Mouse (Mus musculus) spleen, adult 12 weeks (tissue): ENCODE measurements around the gene Cdc6.
"Not testable (repeated sequence)": the region's sequence is repeated elsewhere in the genome, so short reads cannot be mapped to it uniquely, and the experiment has no call there.

Source experiments
- DNase-seq: peaks from one replicate; pipeline ENCODE4 v3.0.0; 2022; ENCODE audit warnings: low spot score

The Cdc6 gene

DNA sequence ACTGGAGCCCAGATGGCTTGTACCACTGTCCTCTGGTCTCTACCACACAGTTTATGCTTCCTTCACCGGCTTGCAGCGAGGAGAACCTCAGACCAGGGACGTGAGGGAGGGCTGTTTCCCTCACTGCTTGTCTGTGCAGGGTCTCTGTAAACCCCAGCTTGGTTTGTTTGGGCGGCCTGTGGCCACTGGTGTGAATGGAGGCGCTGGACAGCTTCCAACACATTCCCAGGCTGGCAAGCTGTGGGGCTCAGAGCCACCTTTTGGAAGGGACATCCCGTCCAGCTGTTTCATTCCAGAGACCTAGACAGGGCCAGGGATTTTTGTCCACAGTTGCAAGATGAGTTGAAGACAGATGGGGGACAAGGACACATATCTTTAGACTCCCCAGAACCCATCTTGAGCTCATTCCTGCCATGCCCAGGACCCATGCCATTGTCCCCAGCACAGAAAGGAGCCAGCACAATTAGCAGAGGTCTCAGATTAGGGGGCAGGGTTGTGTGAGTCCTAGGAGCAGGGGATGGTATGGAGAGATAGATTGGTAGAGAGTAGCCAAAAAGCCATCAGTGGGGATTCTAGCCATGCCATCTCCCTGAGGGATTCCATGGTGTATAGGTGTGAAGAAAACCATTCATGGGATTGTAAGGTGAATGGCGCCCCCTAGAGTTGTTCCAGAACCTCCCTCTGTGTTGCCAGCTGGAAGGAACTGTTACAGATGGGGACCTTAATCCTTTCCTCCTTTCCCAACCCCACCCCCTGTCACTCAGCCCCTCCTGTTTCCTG lies 24.1 kb downstream of the Cdc6 start:
- DNase-seq: no peak

DNA sequence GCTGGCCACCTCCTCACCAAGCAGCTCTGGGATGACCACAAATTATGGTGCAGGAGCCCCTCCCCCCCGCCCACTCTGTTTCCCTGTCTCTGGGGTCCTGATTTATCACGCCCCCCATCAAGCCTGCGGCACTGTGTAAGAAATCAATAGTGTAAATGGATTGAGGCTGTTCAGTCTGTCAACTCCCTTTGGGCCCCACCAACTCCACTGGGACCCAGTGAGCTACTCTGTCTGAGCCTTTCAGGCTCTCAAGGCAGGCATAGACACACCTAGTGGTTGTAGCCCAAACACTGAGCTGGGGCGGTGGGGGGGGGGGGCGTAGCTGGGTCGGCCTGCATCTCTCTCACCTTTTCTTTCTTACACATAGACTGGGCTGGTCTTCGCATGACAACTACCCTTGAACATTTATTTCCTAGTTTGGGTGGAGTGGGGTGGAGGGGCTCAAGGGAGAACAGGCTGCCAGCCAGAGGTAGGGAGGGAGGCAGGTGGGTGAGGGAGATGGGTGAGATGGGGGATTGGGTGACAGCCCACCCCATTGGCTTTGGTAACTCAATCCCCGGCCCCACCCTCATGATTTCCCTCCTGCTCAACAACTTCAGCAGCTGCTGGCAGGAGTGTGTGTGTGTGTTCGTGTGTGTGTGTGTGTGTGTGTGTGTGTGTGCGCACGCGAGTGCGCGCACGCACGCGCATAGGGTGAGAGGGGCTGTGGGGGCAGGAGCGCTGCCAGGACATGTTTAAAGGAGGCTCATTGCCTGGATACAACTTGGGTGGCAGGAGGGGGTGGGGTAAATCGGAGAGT lies 24.9 kb downstream of the Cdc6 start:
- no peak for DNase-seq

DNA sequence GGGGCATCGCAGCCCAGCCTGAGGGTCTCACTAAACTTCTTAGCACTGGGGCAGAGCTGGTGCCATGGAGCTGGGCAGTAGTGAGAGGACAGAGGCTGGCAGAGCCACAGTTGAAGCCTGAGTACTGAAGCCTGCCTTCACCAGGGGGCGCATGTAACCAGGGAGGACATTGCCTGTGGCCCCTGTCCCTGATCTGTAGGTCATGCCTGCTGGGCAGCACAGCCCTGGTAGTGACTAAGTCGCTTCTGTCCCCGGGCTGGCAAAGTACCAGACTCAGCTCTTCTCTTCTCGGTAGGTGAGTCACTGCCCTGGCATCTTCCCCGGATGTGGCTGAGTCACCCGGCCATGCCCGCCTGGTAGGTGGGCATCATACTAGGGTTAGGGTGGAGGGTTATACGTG lies 25.6 kb downstream of the Cdc6 start:
- DNase-seq: no peak

DNA sequence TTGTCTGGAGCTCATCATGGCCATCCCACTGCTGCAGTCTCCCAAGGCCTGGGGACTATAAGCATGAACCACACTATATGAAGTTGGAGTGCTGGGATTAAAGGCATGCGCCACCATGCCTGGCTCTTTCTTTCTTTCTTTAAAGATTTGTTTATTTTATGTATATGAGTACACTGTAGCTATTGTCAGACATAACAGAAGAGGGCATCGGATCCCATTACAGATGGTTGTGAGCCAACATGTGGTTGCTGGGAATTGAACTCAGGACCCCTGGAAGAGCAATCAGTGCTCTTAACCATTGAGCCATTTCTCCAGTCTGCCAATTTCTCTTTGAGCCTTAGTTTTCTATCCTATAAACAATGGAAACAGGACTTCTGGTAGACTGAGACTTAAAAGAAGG lies 26.2 kb downstream of the Cdc6 start:
- DNase-seq: not testable (repeated sequence)

DNA sequence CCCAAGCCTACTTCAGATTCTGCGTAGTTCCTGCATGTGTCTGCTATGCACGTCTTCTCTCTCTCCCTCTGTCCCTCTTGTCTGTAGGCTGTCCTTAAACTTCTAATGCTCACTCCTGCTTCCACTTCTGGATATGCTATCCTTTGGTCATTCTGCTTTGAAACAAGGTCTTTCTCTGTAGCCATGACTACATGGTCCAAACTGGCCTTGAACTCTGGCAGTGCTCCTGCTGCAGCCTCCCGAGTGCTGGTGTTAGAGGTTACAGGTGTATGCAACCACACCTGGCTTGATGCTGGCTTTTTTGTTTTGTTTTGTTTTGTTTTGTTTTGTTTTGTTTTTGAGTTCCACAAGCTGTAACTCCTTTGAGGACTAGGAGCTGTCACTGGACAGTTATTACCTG lies 26.8 kb downstream of the Cdc6 start:
- DNase-seq: no peak

DNA sequence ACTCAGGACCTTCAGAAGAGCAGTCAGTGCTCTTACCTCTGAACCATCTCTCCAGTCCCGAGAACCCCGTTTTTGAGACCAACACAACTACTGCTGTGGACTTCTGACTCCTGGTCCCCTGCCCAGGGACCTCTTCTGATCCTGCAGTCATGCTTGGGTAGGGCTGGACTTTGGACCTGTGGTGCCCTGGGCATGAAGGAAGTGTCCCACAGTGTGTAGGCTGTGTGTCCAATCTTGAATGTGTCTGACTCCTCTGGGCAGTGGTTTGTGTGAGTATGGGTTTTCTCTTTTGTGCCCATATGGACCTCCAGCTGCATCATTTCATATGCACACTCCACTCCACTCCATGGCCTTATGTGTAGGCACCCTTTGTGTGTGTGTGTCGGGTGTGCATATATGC lies 27.5 kb downstream of the Cdc6 start:
- no peak for DNase-seq

DNA sequence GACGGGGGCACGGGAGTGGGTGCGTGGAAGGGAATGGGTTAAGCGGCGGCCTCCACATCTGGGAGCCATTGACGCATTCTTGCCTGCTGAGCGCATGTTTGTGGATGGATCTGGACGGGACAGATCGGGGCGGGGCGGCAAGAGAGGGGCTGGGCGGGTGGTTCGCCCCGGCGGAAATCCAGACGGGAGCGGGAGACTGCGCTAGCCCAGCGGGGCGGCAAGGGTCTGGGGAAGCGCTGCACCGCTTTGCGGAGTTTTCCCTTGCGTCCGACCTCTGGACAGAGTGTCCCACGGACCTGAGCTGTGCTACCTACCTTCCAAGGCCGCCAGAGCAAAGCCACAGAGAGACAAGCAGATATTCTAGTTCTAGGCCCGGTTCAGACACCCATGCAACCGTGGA lies 28.6 kb downstream of the Cdc6 start:
- no peak for DNase-seq

DNA sequence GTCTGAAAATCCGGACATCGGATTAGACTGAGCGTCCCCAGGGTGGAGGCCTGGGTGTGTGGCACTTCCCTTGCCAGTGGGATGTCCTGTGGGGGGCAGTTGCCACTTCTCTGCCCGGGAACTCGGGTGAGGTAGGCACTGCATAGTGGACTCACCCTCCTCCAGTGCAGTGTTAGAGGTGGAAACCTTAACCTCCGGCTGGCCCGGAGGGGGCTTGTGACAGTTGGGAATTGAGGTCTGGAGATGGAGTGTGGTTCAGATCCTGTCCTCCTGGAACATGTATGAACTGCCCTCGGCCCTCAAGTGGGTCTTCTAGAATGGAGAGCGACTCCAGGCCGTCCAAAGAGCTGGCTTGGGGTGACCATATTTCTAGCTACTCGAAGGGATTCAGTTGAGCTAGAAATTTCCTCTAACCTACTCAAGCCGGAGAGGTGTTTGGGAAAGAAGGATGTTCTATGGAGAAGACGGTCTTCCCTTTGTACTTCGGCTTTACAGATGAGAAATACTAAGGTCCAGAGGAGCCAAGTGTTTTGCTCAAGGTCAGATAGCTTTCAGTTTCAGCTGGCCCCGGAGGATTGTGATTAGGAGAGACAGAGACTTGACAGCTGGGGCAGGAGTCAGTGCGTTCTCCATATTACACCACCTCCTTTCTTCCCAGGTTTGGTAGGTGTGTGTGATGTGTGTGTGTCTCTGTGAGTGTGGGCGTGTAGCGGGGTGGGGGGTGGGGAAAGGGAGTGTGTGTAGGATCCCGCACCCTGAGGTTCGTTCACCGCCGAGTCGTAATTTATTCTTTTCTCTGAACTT lies 29.2 kb downstream of the Cdc6 start:
- DNase-seq: no peak

DNA sequence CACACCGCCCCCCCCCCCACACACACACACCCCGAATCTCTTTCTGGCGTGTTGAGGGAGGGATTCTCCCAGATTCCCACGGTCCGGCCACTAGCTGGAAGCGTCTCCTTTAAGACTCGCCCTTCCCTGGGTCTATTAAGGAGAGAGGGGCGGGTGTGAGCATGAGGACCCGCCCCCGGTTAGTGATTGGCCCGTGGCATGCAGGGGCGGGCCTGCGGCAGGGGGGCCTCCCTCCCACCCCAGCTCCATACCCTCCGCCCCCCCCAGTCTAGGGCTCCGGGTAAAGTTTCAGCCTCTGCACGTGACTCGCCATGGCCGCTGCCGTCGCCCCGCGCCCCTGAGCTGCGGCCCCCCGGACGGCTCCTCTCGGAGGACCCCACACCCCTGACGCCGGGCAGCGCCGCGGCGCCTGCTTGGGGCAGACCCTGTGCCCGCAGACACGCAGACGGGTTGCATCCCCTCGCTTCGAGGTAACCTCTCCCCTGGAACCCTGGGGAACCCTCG lies 29.9 kb downstream of the Cdc6 start:
- peak; percentile 59 for DNase-seq

DNA sequence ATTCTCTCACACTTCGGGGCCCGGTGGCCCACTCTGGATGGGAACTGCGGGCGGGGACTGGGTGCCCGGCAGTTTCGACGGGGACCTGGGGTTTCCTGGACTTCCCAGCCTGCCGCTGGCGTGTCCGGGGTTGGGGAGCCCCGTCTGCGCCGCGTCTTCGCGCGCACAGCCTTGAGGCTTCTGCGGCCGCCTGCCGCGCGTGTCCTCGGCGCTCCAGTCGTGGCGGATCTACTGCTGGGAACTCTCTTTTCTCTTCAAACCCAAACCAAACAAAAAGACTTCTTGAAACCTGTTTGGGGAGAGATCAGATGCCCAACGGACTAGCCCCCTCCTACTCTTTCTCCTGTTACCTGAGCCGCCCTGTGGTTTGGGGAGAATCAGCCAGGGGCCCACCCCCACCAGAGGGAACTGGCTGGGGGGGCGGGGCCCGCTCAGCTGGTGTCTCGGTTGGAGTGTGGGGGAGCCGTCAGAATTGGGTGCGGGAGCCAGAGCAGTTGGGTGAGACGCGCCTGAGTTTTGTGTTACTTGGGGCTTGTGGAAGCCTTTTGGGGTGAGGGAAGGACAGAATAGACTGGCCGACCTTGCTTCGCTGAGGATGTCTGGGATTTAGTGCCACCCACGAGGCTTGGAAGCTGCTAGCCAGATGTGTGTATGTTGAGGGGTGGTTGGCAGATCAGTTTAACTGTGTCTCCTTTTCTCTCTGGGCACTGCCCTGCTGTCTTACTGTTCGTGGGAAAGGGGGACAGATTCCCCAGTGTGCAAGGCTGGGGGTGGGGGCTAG lies 30.5 kb downstream of the Cdc6 start:
- DNase-seq: no peak

DNA sequence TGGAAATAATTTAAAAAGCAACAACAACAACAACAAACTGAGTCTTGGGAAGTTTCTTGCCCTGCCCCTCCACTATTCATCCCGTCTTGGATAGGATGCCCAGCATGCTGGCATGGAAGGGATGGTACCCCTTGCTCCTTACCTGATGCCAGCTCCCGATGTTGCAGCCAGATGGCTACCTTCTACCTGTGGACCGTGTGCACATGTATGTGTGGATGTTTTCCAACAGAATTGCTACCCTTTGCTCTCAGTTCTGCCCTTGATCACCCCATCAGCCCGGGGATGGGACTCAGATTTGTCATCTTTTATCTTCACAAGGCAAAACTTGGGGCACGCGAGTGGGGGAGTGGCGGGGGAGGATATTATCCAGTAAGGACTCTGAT lies 31.1 kb downstream of the Cdc6 start:
- DNase-seq: no peak

DNA sequence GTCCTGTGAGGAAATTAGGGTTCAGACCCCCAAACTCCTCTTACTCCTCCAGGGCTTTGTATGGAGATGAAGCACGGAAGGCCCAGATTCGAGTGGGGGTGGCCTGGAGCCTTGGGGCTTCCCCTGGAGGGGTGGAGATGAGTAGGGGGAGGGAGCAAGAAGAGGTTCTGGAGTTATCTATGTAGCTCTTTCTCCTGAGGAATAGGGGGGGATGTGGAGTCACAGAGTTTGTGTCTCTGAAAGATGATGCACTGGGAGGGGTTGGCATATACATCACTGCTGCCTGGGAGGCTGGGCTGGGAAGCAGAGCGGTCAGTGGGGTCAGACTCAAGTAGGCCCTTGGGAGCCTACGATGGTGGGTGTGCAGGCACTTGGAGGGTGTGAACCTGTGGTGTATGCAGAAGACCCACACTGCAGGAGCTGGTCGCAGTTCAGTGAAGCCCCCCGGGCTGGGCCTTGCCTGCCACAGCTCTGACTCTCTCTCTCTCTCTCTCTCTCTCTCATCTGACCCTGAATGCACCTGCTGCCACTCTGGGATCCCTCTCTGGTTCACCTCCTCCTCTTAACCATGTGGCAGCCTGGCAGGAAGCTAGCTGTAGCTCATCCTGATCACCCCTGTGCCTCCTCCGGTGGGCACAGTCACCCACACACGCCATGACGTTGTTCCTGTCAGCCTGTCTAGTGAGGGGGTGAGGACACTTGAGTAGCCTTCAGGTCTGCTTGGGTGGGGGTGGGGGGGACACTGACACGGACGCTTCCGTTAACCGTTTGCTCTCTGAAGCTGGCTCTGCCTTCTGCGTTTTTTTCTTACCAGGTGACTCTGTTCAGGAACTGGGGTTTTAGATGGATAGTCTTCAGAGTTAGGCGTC lies 31.7 kb downstream of the Cdc6 start:
- no peak for DNase-seq

DNA sequence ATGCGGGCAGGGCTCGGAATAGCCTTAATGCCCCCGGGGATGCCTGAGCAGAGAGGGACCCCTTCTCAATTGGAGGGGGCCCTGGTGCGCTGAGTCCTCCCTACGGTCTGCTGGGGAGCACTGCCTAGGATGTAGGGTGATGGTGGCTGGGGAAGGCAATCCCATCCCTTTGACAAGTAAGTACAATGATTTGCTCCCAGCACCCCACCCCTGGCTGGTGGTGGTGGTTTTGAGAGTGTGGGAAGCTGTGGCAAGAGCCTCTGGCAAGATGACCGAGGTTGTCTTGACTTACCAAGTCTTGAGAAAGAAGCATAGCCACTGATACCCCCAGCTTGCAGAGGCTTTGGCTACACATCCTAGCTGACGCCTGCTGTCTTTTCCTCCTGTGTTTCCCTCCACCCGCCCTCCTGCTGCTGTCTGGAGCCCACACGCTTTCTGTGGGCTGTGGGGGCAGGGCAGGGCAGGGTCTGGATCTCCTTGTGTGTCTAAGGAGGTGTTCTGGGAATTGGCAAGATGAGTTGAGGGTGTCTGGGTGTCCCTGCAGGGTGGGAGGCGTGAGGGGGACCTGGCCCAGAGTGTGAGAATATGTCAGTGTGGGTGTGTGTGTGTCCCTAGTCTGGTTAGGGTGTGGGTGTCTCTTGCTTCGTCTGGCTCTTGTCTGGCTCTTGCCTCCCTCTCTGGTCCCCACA lies 32.5 kb downstream of the Cdc6 start:
- no peak for DNase-seq

DNA sequence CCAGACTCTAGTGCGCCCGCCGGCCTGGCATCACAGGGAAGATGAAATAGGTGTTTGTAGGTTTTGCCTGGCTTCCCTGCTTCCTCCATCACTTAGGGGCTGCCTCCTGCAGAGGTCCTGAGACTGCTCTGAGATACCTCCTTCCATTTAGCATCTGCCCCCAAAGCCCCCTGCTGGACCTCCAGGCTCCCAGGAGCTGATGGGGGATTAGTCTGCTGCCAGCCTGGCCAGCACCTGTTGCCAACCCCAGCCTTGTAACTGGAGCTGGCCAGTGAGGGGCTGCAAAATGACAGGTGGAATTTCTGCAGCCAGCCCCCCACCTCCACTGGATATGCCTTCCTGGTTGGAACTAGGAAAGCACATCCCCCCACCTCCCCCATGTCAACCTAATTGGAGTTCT lies 33.2 kb downstream of the Cdc6 start:
- DNase-seq: no peak

DNA sequence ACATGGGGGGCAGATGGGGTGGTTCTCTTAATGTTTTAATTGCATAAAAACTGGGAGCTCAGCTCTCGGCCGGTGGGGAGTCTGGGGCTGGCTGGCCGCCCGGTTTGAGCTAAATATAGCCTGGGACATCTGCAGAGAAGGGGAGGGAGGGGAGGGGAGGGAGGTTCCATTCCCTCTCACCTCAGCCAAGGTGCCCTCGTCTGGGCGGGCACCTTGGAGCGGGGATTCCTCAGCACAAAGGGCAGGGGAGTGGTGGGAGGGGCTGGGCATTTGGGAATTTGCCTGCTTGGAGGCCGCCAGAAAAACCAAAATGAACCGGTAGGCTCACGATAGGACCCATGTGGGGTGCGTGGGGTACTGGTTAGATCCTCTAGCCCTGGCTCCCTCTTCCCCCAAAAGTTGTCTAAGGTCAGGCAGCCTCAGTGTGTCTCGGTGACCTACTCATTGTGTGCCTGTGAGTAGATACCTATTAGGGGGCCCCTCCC lies 33.8 kb downstream of the Cdc6 start:
- DNase-seq: no peak

DNA sequence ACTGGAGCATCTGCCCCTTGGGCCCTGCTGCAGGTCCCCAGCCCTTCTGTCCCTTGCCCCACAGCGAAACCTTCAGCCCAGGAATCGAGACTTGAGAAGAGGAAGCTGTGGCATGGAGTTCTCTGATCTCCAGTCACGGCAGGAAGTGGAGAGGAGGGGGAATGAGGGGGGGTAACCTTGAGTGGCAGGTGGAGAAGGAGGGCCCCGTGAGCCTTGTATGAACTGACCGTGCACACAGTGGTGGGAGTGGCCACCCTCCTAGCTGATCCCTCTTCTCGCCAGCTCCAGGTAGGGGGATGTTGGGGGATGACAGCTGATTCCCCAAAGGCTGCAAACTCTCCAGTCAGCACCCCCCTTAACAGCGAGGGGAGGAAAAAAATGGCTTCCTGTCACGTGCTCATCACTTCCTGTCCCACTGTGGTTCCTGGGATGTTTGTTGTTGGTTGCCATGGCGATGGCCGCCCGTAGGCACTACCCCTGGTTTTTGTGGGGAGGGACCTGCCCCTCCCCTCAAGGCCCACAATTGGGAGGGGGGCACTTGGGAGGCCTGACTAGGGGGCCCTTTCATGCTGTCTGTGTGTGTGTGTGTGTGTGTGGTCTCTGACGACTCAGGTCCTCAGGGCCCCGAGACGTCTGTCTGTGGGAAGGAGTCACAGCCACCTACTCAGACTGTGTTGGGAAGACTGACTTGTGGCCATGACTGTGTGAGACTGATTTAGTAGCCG lies 34.4 kb downstream of the Cdc6 start:
- DNase-seq: peak; percentile 78

DNA sequence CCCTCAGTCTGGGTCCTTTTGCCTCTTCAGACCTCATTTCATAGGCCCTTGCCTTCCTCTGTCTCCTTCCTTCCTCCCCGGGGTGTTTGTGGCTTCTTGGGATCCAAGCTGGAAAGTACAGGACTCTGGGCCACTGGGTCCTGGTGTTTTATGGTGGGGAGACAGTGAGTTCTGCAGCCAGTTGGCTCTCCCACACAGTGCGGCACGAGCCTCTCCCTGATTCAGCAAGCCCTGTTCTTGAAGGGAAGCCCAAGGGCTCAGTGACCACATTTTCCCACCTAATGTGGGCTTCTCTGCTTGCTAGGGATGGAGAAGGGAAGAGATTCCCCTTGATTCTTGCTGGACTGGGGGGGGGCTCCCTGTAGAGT lies 34.9 kb downstream of the Cdc6 start:
- DNase-seq: no peak

DNA sequence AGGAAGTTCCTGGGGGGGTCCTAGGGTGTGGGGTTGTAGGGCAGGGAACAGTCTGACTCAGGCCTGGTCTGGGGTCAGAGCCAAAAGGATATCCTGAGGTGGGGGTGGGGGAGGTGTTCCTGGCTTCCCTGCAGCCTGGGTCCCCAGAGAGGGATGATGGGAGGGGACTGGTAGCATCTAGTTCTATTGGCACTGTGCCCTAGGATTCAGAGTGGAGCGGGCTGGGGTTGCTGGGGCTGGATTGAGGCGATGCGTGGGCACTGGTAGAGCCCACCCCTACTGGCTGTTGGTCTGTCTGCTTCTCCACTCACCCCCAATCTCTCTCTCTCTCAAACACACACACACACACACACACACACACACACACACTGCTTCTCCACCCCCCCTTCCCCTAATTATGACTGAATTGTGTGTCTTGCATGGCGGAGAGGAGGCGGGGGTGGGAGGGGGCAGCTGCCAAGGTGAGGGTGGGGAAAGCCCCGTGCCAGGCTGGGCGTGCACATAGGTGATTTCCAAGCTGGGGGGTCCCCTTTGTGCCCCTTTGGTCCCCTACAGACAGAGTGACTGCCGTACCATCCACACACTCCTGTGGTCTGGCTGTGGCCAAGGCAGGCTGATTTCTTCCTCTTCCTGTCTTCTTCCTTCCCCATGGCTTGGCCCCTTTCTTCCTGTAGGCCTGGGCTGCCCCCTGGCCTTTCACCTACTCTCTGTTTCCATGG lies 35.5 kb downstream of the Cdc6 start:
- no peak for DNase-seq
